Mouse (Mus musculus) C2C12 (cell line): Measurements from ENCODE around the gene Tiprl.

Experiments
- CEBPB ChIP-seq: IDR thresholded peaks from one replicate; pipeline ENCODE4 v1.6.1; 2011; ENCODE audit warnings: low read depth, mild to moderate bottlenecking, control low read depth, moderate library complexity
- CTCF ChIP-seq: IDR thresholded peaks from one replicate; pipeline ENCODE4 v1.5.1; 2011; ENCODE audit not compliant: control insufficient read depth, insufficient read depth, insufficient read length
- MAX ChIP-seq: IDR thresholded peaks from one replicate; pipeline ENCODE4 v1.6.1; 2011; ENCODE audit warnings: mild to moderate bottlenecking, control low read depth
- MYOD1 ChIP-seq: IDR thresholded peaks from one replicate; pipeline ENCODE4 v1.6.1; 2011; ENCODE audit warnings: low read depth; ENCODE audit not compliant: control insufficient read depth, insufficient read length
- MYOG ChIP-seq: IDR thresholded peaks from one replicate; pipeline ENCODE4 v1.6.1; 2011; ENCODE audit not compliant: control insufficient read depth, insufficient read length; ENCODE audit errors: extremely low read depth
- USF1 ChIP-seq: IDR thresholded peaks from one replicate; pipeline ENCODE4 v1.6.1; 2011; ENCODE audit warnings: low read depth, mild to moderate bottlenecking, control low read depth, moderate library complexity

DNA sequence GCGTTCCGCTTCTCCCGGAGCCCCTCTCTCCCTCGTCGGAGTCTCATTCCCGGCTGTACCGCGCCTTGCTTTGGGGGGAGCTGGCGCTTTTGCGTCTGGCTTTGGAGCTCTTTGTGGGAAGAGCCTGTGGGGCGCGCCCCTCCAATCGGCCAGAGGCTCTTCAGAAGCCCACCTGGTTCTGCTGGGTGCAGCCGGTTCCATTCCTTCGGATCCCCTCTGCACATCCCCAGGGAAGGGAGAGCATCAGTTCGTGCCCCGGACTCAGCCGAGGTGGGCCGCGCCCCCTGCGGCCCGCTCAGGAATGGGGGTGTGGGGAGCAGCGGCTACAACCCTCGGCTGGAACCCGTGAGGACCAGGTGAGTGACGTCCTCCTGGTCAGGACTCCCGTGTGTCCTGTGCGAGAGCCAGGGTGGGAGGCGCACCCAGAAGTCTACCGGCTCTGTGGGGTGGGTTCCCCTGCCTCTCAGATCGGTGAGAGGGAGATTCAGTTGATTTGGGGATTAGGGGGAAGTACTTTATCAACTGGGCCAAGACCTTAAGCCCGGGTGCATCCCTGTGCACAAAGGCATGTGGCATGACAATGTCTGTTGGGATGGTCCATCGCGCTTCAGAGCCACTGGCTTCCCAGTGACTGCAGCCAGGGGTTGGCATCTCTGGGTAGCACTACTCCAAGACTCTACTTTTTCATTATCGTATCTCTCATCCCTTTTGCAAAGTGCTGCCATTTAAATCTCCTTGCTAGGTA is 45.6 kb upstream of the Tiprl start:
- TF ChIP-seq CTCF, result no peak
- no peak for TF ChIP-seq USF1
- no peak for TF ChIP-seq MYOG
- no peak for TF ChIP-seq MAX
- no peak for TF ChIP-seq CEBPB
- no peak for TF ChIP-seq MYOD1
